In genomic region chr7:78179996-78180665, GRCm38 (mm10) we compare ENCODE assay signal across 22 mouse cellular contexts.
A peak's percentile ranks its signal among the peaks of the same experiment; 100 is the strongest.
DNase-seq lines count a peak whose midpoint lies in the region; ATAC-seq and TF ChIP-seq lines count a peak whose summit lies in the region.
"Had no signal": no experiment of that assay in that cellular context is flagged by ENCODE, and none has a peak within 500 bp of the region (broad histone marks: within the 10 kb centered on the region; RNA-seq: fewer than 3 reads in every experiment).

No protein-coding gene starts in this region.

- no peak overlapping the region for H3K4me2 ChIP-seq in embryonic facial prominence, embryonic 11.5 days (ENCODE audit: low read depth, low read length)
- H3K4me2 ChIP-seq in lung, embryonic 14.5 days = no peak overlapping the region
- H3K4me2 ChIP-seq: heart, embryonic 11.5 days; limb, embryonic 12.5 days; liver, embryonic 12.5 days; midbrain, embryonic 13.5 days; neural tube, embryonic 15.5 days had no signal

- H3K9ac ChIP-seq in embryonic facial prominence, embryonic 11.5 days (replicated peaks; ENCODE audit: low read length) = no peak overlapping the region
- no peak overlapping the region for H3K9ac ChIP-seq in lung, embryonic 14.5 days
- H3K9ac ChIP-seq: limb, embryonic 12.5 days; liver, embryonic 12.5 days; midbrain, embryonic 13.5 days; neural tube, embryonic 15.5 days had no signal

- no peak for ATAC-seq in embryonic facial prominence, embryonic 11.5 days (replicated peaks; ENCODE audit: insufficient number of reproducible peaks, low FRiP score, low TSS enrichment, low read depth)
- ATAC-seq in lung, embryonic 14.5 days (ENCODE audit: insufficient read depth) = no peak
- ATAC-seq: CD4-positive, CD25-positive, alpha-beta regulatory T cell, adult 4 months; liver, embryonic 12.5 days; midbrain, embryonic 13.5 days had no signal

- no peaks in the 10 kb centered on the region for H3K4me1 ChIP-seq in embryonic facial prominence, embryonic 11.5 days (ENCODE audit: control insufficient read depth, insufficient read depth, low read length)
- no peaks in the 10 kb centered on the region for H3K4me1 ChIP-seq in embryonic facial prominence, embryonic 10.5 days
- H3K4me1 ChIP-seq in lung, embryonic 14.5 days (ENCODE audit: insufficient read depth) = no peaks in the 10 kb centered on the region
- H3K4me1 ChIP-seq: limb, embryonic 12.5 days; liver, embryonic 12.5 days; neural tube, embryonic 15.5 days had no signal

- TF ChIP-seq CTCF in lung, embryonic 14.5 days (IDR thresholded peaks at IDR 0.05; ENCODE audit: low read depth) = no peak

- H3K27ac ChIP-seq in embryonic facial prominence, embryonic 11.5 days (replicated peaks; ENCODE audit: low read depth, low read length) = no peak overlapping the region
- H3K27ac ChIP-seq in embryonic facial prominence, embryonic 10.5 days (replicated peaks) = no peak overlapping the region
- H3K27ac ChIP-seq in lung, embryonic 14.5 days (ENCODE audit: low read depth) = no peak overlapping the region
- H3K27ac ChIP-seq: limb, embryonic 12.5 days; liver, embryonic 12.5 days; midbrain, embryonic 13.5 days; neural tube, embryonic 15.5 days had no signal

- 76% methylated on average over 4 of the region's 4 CpGs for WGBS in embryonic facial prominence, embryonic 11.5 days
- WGBS in embryonic facial prominence, embryonic 10.5 days = 74% methylated on average over 4 of the region's 4 CpGs
- WGBS in lung, embryonic 14.5 days = 67% methylated on average over 4 of the region's 4 CpGs

- H3K9me3 ChIP-seq in embryonic facial prominence, embryonic 11.5 days (replicated peaks; ENCODE audit: control insufficient read depth, low read length) = no peaks in the 10 kb centered on the region
- H3K9me3 ChIP-seq in embryonic facial prominence, embryonic 10.5 days = no peaks in the 10 kb centered on the region
- no peaks in the 10 kb centered on the region for H3K9me3 ChIP-seq in lung, embryonic 14.5 days (ENCODE audit: low read depth, low read length)
- H3K9me3 ChIP-seq: limb, embryonic 12.5 days; liver, embryonic 12.5 days; midbrain, embryonic 13.5 days; neural tube, embryonic 15.5 days had no signal

- DNase-seq in embryonic facial prominence, embryonic 11.5 days (ENCODE audit: low spot score) = peak; percentile 57
- no peak for DNase-seq in embryonic facial prominence, embryonic 10.5 days (ENCODE audit: low spot score)
- peak; percentile 7 for DNase-seq in heart, adult 11 months
- DNase-seq in heart, adult 9 months (ENCODE audit: low spot score in 2 of 2) = no peak
- DNase-seq in lung, embryonic 14.5 days = peak; percentile 73
- no peak for DNase-seq in lung, postnatal 14 days
- peak; percentile 59 for DNase-seq in embryo, embryonic 10.5 days (ENCODE audit: low spot score)
- no peak for DNase-seq in natural killer cell, adult 2 months (ENCODE audit: low spot score in 2 of 2)
- DNase-seq: adrenal gland, postnatal 14 days; cerebellum, adult 9-10 months; kidney, adult 8-10 months; kidney, postnatal 14 days; lung, adult 18-20 months; thymus, adult 2 months; thymus, postnatal 4 days had no signal

- H3K36me3 ChIP-seq in embryonic facial prominence, embryonic 11.5 days (replicated peaks; ENCODE audit: control insufficient read depth, insufficient read depth, low read depth, low read length) = no peaks in the 10 kb centered on the region
- no peaks in the 10 kb centered on the region for H3K36me3 ChIP-seq in embryonic facial prominence, embryonic 10.5 days (replicated peaks)
- H3K36me3 ChIP-seq in lung, embryonic 14.5 days (ENCODE audit: insufficient read depth) = no peaks in the 10 kb centered on the region
- H3K36me3 ChIP-seq: limb, embryonic 12.5 days; liver, embryonic 12.5 days; midbrain, embryonic 13.5 days; neural tube, embryonic 15.5 days had no signal

- H3K27me3 ChIP-seq in embryonic facial prominence, embryonic 11.5 days (ENCODE audit: control insufficient read depth, insufficient read depth, low read length) = no peaks in the 10 kb centered on the region
- no peaks in the 10 kb centered on the region for H3K27me3 ChIP-seq in embryonic facial prominence, embryonic 10.5 days (replicated peaks; ENCODE audit: low read depth, poor library complexity, severe bottlenecking)
- H3K27me3 ChIP-seq in lung, embryonic 14.5 days (ENCODE audit: insufficient read depth, low read length) = no peaks in the 10 kb centered on the region
- H3K27me3 ChIP-seq: limb, embryonic 12.5 days; liver, embryonic 12.5 days; midbrain, embryonic 13.5 days; neural tube, embryonic 15.5 days had no signal

- H3K4me3 ChIP-seq in embryonic facial prominence, embryonic 11.5 days (ENCODE audit: low read depth, low read length) = no peak overlapping the region
- H3K4me3 ChIP-seq in embryonic facial prominence, embryonic 10.5 days = no peak overlapping the region
- no peak overlapping the region for H3K4me3 ChIP-seq in lung, embryonic 14.5 days (ENCODE audit: low read depth, low read length)
- H3K4me3 ChIP-seq: limb, embryonic 12.5 days; liver, embryonic 12.5 days; midbrain, embryonic 13.5 days; myocyte; neural tube, embryonic 15.5 days had no signal

Comparison
In these comparisons a context has a peak if more than half of its experiments do, and no peak if none do; other contexts are left out.
1. DNase-seq: peak in embryonic facial prominence, embryonic 11.5 days (single experiment), heart, adult 11 months (single experiment), lung, embryonic 14.5 days (single experiment) and embryo, embryonic 10.5 days (single experiment); none in embryonic facial prominence, embryonic 10.5 days (single experiment), heart, adult 9 months (0 of 2), lung, postnatal 14 days (single experiment) and natural killer cell, adult 2 months (0 of 2).